Mouse (Mus musculus) liver, postnatal 0 days (tissue): ENCODE measurements around the gene March6.

ENCODE experiments used
- CTCF ChIP-seq: sonication (generic); IDR thresholded peaks from 2 replicates; pipeline ENCODE4 v1.5.1; 2016; ENCODE audit warnings: antibody characterized with exemption, low read depth
- EP300 ChIP-seq: IDR thresholded peaks from 2 replicates; pipeline ENCODE4 v1.6.1; 2016; ENCODE audit warnings: antibody characterized with exemption, low read depth, mild to moderate bottlenecking

- peak; percentile 50 for TF ChIP-seq CTCF
- no peak for TF ChIP-seq EP300
These were observed 13.7 kb downstream of the March6 start for GRCm38 (mm10) chr15:31517186-31517585.
